Mouse (Mus musculus): ENCODE data around the gene Gm8229.
"Not testable (repeated sequence)": the region's sequence is repeated elsewhere in the genome, so short reads cannot be mapped to it uniquely, and the experiment has no call there.

- TF ChIP-seq CTCF (IDR thresholded peaks at IDR 0.05; ENCODE audit: borderline replicate concordance, extremely low read depth, insufficient read depth, insufficient read length); POLR2A (IDR thresholded peaks at IDR 0.05; ENCODE audit: borderline replicate concordance, extremely low read depth, insufficient read depth, insufficient read length, poor library complexity, severe bottlenecking): not testable (repeated sequence)
Observed at GRCm38 (mm10) chr14:44362301-44362700, 2.9 kb upstream of the Gm8229 start.

All from brain, embryonic 14.5 days (tissue).